In the genomic region with DNA sequence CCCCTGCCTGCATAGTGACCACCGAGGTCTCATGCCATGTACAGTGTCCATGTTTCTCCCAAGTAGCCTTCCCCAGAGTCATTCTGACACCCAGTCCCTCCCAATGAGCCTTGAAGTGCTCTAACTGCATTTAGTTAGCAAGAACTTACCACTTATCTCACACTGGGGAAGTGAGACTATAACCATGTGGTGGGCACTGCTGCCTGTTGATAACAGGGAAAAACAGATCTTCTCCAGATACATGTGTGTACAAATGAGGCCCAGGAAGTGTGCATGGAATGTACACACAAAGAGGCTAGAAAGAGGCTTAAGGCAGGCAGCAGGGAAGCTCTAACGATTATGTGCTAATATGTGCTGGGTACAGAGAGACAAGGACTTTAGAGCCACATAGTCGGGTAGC, we compare ENCODE assay signal across 17 mouse cellular contexts.
A peak's percentile ranks its signal among the peaks of the same experiment; 100 is the strongest.
DNase-seq lines count a peak whose midpoint lies in the region; ATAC-seq and TF ChIP-seq lines count a peak whose summit lies in the region.
"Had no signal": no experiment of that assay in that cellular context is flagged by ENCODE, and none has a peak within 500 bp of the region (broad histone marks: within the 10 kb centered on the region; RNA-seq: fewer than 3 reads in every experiment).

No protein-coding gene starts in this region.

- H3K4me3 ChIP-seq in heart, embryonic 11.5 days (ENCODE audit: low read depth, low read length), result no peak overlapping the region
- H3K4me3 ChIP-seq in MEL (ENCODE audit: control insufficient read depth in 1 of 2, insufficient read depth in 1 of 2, low read depth in 2 of 2, low read length in 2 of 2), result no peak overlapping the region
- no peak overlapping the region for H3K4me3 ChIP-seq in liver, embryonic 15.5 days (replicated peaks)
- H3K4me3 ChIP-seq: embryonic facial prominence, embryonic 10.5 days; left cerebral cortex, adult 2 months; limb, embryonic 12.5 days; neural tube, embryonic 15.5 days had no signal

- TF ChIP-seq EP300 in MEL (IDR thresholded peaks at IDR 0.05; ENCODE audit: low read depth in 1 of 2, low read length in 2 of 2), result peak; percentile 97

- H3K27me3 ChIP-seq in heart, embryonic 11.5 days (ENCODE audit: control insufficient read depth, insufficient read depth, low read length), result no peaks in the 10 kb centered on the region
- H3K27me3 ChIP-seq in MEL (ENCODE audit: control insufficient read depth in 1 of 2, insufficient read depth in 2 of 2, low read length in 2 of 2), result no peaks in the 10 kb centered on the region
- peaks cover 5% of the 10 kb centered on the region for H3K27me3 ChIP-seq in liver, embryonic 15.5 days
- H3K27me3 ChIP-seq: limb, embryonic 12.5 days; neural tube, embryonic 15.5 days had no signal

- no peak overlapping the region for H3K4me2 ChIP-seq in heart, embryonic 11.5 days
- peak overlapping the region; percentile 49 for H3K4me2 ChIP-seq in liver, embryonic 15.5 days
- H3K4me2 ChIP-seq: hindbrain, embryonic 14.5 days; limb, embryonic 12.5 days; midbrain, embryonic 11.5 days; neural tube, embryonic 15.5 days had no signal

- peaks cover 4% of the 10 kb centered on the region; the same call in 1 of the 2 replicates for H3K4me1 ChIP-seq in heart, embryonic 11.5 days (ENCODE audit: control insufficient read depth, insufficient read depth, low read length)
- peaks cover 24 to 42% of the 10 kb centered on the region in 2 experiments for H3K4me1 ChIP-seq in MEL (ENCODE audit: control insufficient read depth in 1 of 2, insufficient read depth in 2 of 2, low read length in 2 of 2)
- peaks cover 47% of the 10 kb centered on the region for H3K4me1 ChIP-seq in liver, embryonic 15.5 days (replicated peaks)
- H3K4me1 ChIP-seq: limb, embryonic 12.5 days had no signal

- 56% methylated on average over 3 of the region's 3 CpGs for WGBS in heart, embryonic 11.5 days (ENCODE audit: insufficient replicate concordance)
- WGBS in liver, embryonic 15.5 days (ENCODE audit: insufficient replicate concordance), result 22% methylated on average over 3 of the region's 3 CpGs

- no peak overlapping the region for H3K9ac ChIP-seq in heart, embryonic 11.5 days (ENCODE audit: low read depth, low read length)
- H3K9ac ChIP-seq in MEL (ENCODE audit: control insufficient read depth, low read depth, low read length, poor library complexity, severe bottlenecking), result peak overlapping the region; percentile 41
- H3K9ac ChIP-seq in liver, embryonic 15.5 days, result peak overlapping the region; percentile 16; the same call in 1 of the 2 replicates
- H3K9ac ChIP-seq: hindbrain, embryonic 14.5 days; limb, embryonic 12.5 days; neural tube, embryonic 15.5 days had no signal

- H3K9me3 ChIP-seq in heart, embryonic 11.5 days (replicated peaks; ENCODE audit: control insufficient read depth, low read length), result no peaks in the 10 kb centered on the region
- no peaks in the 10 kb centered on the region for H3K9me3 ChIP-seq in MEL (replicated peaks; ENCODE audit: insufficient read depth, low read length)
- H3K9me3 ChIP-seq in liver, embryonic 15.5 days (replicated peaks), result no peaks in the 10 kb centered on the region
- H3K9me3 ChIP-seq: embryonic facial prominence, embryonic 10.5 days; limb, embryonic 12.5 days; neural tube, embryonic 15.5 days had no signal

- TF ChIP-seq POLR2A in MEL (IDR thresholded peaks at IDR 0.05; ENCODE audit: control insufficient read depth in 1 of 2, insufficient read depth in 1 of 2, low read depth in 1 of 2, low read length in 2 of 2, poor library complexity in 1 of 2), result no peak

- no peak for DNase-seq in heart, postnatal 36 days
- DNase-seq in MEL (ENCODE audit: low read depth, low spot score), result peak; percentile 88
- DNase-seq in kidney, adult 11 months, result no peak
- no peak for DNase-seq in urinary bladder, postnatal 36 days (ENCODE audit: low spot score in 2 of 2)
- DNase-seq in ovary, adult 18-20 months (ENCODE audit: low spot score), result no peak
- DNase-seq: adrenal gland, adult 8-10 months; cerebellum, postnatal 10 days; thymus, postnatal 36 days had no signal

- no peaks in the 10 kb centered on the region for H3K79me2 ChIP-seq in MEL (ENCODE audit: control insufficient read depth, insufficient read depth, low read length, poor library complexity)

- intact Hi-C loops in heart, postnatal 36 days (cut with DNase I), result no loop called here

- no peak for TF ChIP-seq RAD21 in MEL (IDR thresholded peaks at IDR 0.05; ENCODE audit: low read depth, low read length)

- ATAC-seq in heart, embryonic 11.5 days (replicated peaks; ENCODE audit: insufficient number of reproducible peaks, low FRiP score, low TSS enrichment), result peak; percentile 43
- ATAC-seq in erythroid progenitor cell, adult 5-6 weeks (replicated peaks; ENCODE audit: low FRiP score, poor library complexity, severe bottlenecking), result peak; percentile 39
- ATAC-seq in liver, embryonic 15.5 days (ENCODE audit: insufficient read depth), result peak; percentile 89

- H3K27ac ChIP-seq in heart, embryonic 11.5 days (ENCODE audit: low read depth, low read length), result peak overlapping the region; percentile 18; the same call in 1 of the 2 replicates
- H3K27ac ChIP-seq in MEL (ENCODE audit: control insufficient read depth, low read depth, low read length), result peak overlapping the region; percentile 94
- H3K27ac ChIP-seq in liver, embryonic 15.5 days (replicated peaks), result peak overlapping the region; percentile 84
- H3K27ac ChIP-seq: embryonic facial prominence, embryonic 10.5 days; hindbrain, embryonic 14.5 days; left cerebral cortex, adult 2 months; limb, embryonic 12.5 days; neural tube, embryonic 15.5 days had no signal

- H3K36me3 ChIP-seq in heart, embryonic 11.5 days (ENCODE audit: control insufficient read depth, insufficient read depth, low read length), result no peaks in the 10 kb centered on the region
- peaks cover 0 to 38% of the 10 kb centered on the region in 2 experiments; a peak in 2 of 4 replicates for H3K36me3 ChIP-seq in MEL (ENCODE audit: control insufficient read depth in 1 of 2, insufficient read depth in 2 of 2, low read length in 2 of 2)
- H3K36me3 ChIP-seq in liver, embryonic 15.5 days (replicated peaks), result no peaks in the 10 kb centered on the region
- H3K36me3 ChIP-seq: embryonic facial prominence, embryonic 10.5 days; limb, embryonic 12.5 days; neural tube, embryonic 15.5 days had no signal

- TF ChIP-seq CTCF in MEL (IDR thresholded peaks at IDR 0.05 in 2 of 3, conservative IDR thresholded peaks at IDR 0.05 in 1 of 3; ENCODE audit: control insufficient read depth in 1 of 3, insufficient read depth in 1 of 3, low read depth in 2 of 3, low read length in 3 of 3, poor library complexity in 1 of 3, severe bottlenecking in 1 of 3), result no peak

TF ChIP-seq in MEL, 35 proteins besides CTCF, POLR2A, EP300 and RAD21 (continues in another document):
- TF ChIP-seq MYC (IDR thresholded peaks at IDR 0.05; ENCODE audit: low read depth, low read length) (peak; percentile 89), SIN3A (IDR thresholded peaks at IDR 0.05; ENCODE audit: low read length) (peak; percentile 80), HCFC1 (IDR thresholded peaks at IDR 0.05; ENCODE audit: low read depth, low read length) (no peak), JUND (IDR thresholded peaks at IDR 0.05; ENCODE audit: low read depth, low read length) (no peak), MEF2A (IDR thresholded peaks at IDR 0.05; ENCODE audit: extremely low read depth, insufficient replicate concordance, low read depth, low read length, poor library complexity, severe bottlenecking) (no peak), USF1 (IDR thresholded peaks at IDR 0.05; ENCODE audit: low read depth, low read length) (peak; percentile 42; the same call in 1 of the 2 replicates), MAX (IDR thresholded peaks at IDR 0.05; ENCODE audit: low read length) (peak; percentile 75), ZKSCAN1 (IDR thresholded peaks at IDR 0.05; ENCODE audit: low read depth, low read length) (no peak), GATA1 (IDR thresholded peaks at IDR 0.05; ENCODE audit: low read depth, low read length) (peak; percentile 98), MXI1 (IDR thresholded peaks at IDR 0.05; ENCODE audit: low read depth, low read length) (peak; percentile 88), SMC3 (IDR thresholded peaks at IDR 0.05; ENCODE audit: low read depth, low read length) (no peak), ZC3H11A (IDR thresholded peaks at IDR 0.05; ENCODE audit: low read depth, low read length) (no peak), NELFE (IDR thresholded peaks at IDR 0.05; ENCODE audit: low read depth, low read length) (no peak), ETS1 (IDR thresholded peaks at IDR 0.05; ENCODE audit: low read depth, low read length) (peak; percentile 91), KAT2A (conservative IDR thresholded peaks at IDR 0.05; ENCODE audit: low read depth, low read length) (no peak), ZMIZ1 (IDR thresholded peaks at IDR 0.05; ENCODE audit: low read depth, low read length) (no peak), MAZ (IDR thresholded peaks at IDR 0.05; ENCODE audit: low read depth, low read length) (peak; percentile 77), UBTF (IDR thresholded peaks at IDR 0.05; ENCODE audit: borderline replicate concordance, insufficient read depth, low read depth, low read length) (no peak), TAL1 (IDR thresholded peaks at IDR 0.05; ENCODE audit: low read length) (peak; percentile 88), ELF1 (IDR thresholded peaks at IDR 0.05; ENCODE audit: low read depth, low read length) (peak; percentile 56; the same call in 1 of the 2 replicates), POLR2AphosphoS2 (IDR thresholded peaks at IDR 0.05; ENCODE audit: low read length) (no peak), CHD1 (IDR thresholded peaks at IDR 0.05; ENCODE audit: low read depth, low read length) (no peak), CHD2 (IDR thresholded peaks at IDR 0.05; ENCODE audit: low read length) (no peak), TCF12 (IDR thresholded peaks at IDR 0.05; ENCODE audit: low read depth, low read length) (peak; percentile 98), NRF1 (IDR thresholded peaks at IDR 0.05; ENCODE audit: insufficient read depth, low read depth, low read length, poor library complexity, severe bottlenecking) (no peak), TBP (IDR thresholded peaks at IDR 0.05; ENCODE audit: low read depth, low read length) (no peak), BHLHE40 (IDR thresholded peaks at IDR 0.05; ENCODE audit: borderline replicate concordance, low read depth, low read length) (peak; percentile 44; the same call in 1 of the 2 replicates), MYB (IDR thresholded peaks at IDR 0.05; ENCODE audit: low read depth, low read length) (peak; percentile 57), POLR2AphosphoS5 (IDR thresholded peaks at IDR 0.05; ENCODE audit: borderline replicate concordance, low read depth, low read length) (peak; percentile 97; the same call in 1 of the 2 replicates), MAFK (IDR thresholded peaks at IDR 0.05; ENCODE audit: borderline replicate concordance, low read depth, low read length) (no peak), ZNF384 (IDR thresholded peaks at IDR 0.05; ENCODE audit: low read depth, low read length) (no peak), E2F4 (IDR thresholded peaks at IDR 0.05; ENCODE audit: borderline replicate concordance, low read depth, low read length) (no peak)

Comparison
In these comparisons a context has a peak if more than half of its experiments do, and no peak if none do; other contexts are left out.
1. ATAC-seq: peak in every context shown above with its lines; median percentile 89 in liver, embryonic 15.5 days; 43 in heart, embryonic 11.5 days; 39 in erythroid progenitor cell, adult 5-6 weeks.
2. H3K27ac ChIP-seq: peak in every context shown above with its lines; median percentile 94 in MEL; 84 in liver, embryonic 15.5 days; 18 in heart, embryonic 11.5 days.